Mouse (Mus musculus): ENCODE results near the gene Rin2. TPM values are rescaled to one million over a fixed set of nuclear protein-coding genes. Genes with fewer than 3 reads are reported as not detected.

The Rin2 gene
- polyA plus RNA-seq, 1 experiment = 12.0 TPM

- TF ChIP-seq CTCF (IDR thresholded peaks at IDR 0.05; ENCODE audit: borderline replicate concordance, extremely low read depth, insufficient read depth, insufficient read length) (no peak), POLR2A (IDR thresholded peaks at IDR 0.05; ENCODE audit: borderline replicate concordance, extremely low read depth, insufficient read depth, insufficient read length, poor library complexity, severe bottlenecking) (no peak)
- DNase-seq (ENCODE audit: low read depth) = no peak
Measured at GRCm38 (mm10) chr2:145873953-145874352, 198.9 kb downstream of the Rin2 start.

GRCm38 (mm10) chr2:145874879-145875482, 200.0 kb downstream of the Rin2 start:
- no peak for DNase-seq (ENCODE audit: low read depth)
- no peak for TF ChIP-seq POLR2A (IDR thresholded peaks at IDR 0.05; ENCODE audit: borderline replicate concordance, extremely low read depth, insufficient read depth, insufficient read length, poor library complexity, severe bottlenecking)

- DNase-seq (ENCODE audit: low read depth) = no peak
- TF ChIP-seq CTCF (IDR thresholded peaks at IDR 0.05; ENCODE audit: borderline replicate concordance, extremely low read depth, insufficient read depth, insufficient read length) = no peak
- TF ChIP-seq POLR2A (IDR thresholded peaks at IDR 0.05; ENCODE audit: borderline replicate concordance, extremely low read depth, insufficient read depth, insufficient read length, poor library complexity, severe bottlenecking) = no peak
Measured at GRCm38 (mm10) chr2:145877191-145877590, 202.2 kb downstream of the Rin2 start.

GRCm38 (mm10) chr2:145880887-145881747, 206.1 kb downstream of the Rin2 start:
- peak; percentile 34 for DNase-seq (ENCODE audit: low read depth)
- TF ChIP-seq POLR2A (IDR thresholded peaks at IDR 0.05; ENCODE audit: borderline replicate concordance, extremely low read depth, insufficient read depth, insufficient read length, poor library complexity, severe bottlenecking) (no peak), CTCF (IDR thresholded peaks at IDR 0.05; ENCODE audit: borderline replicate concordance, extremely low read depth, insufficient read depth, insufficient read length) (no peak)

- TF ChIP-seq POLR2A (IDR thresholded peaks at IDR 0.05; ENCODE audit: borderline replicate concordance, extremely low read depth, insufficient read depth, insufficient read length, poor library complexity, severe bottlenecking) = no peak
- TF ChIP-seq CTCF (IDR thresholded peaks at IDR 0.05; ENCODE audit: borderline replicate concordance, extremely low read depth, insufficient read depth, insufficient read length) = no peak
- no peak for DNase-seq (ENCODE audit: low read depth)
Measured at GRCm38 (mm10) chr2:145881932-145882331, 206.9 kb downstream of the Rin2 start.

GRCm38 (mm10) chr2:145882398-145882797, 207.4 kb downstream of the Rin2 start:
- peak; percentile 38 for DNase-seq (ENCODE audit: low read depth)
- TF ChIP-seq POLR2A (IDR thresholded peaks at IDR 0.05; ENCODE audit: borderline replicate concordance, extremely low read depth, insufficient read depth, insufficient read length, poor library complexity, severe bottlenecking) = no peak
- TF ChIP-seq CTCF (IDR thresholded peaks at IDR 0.05; ENCODE audit: borderline replicate concordance, extremely low read depth, insufficient read depth, insufficient read length) = peak; percentile 34; the same call in 1 of the 2 replicates

GRCm38 (mm10) chr2:145884036-145884912, 209.3 kb downstream of the Rin2 start:
- TF ChIP-seq CTCF (IDR thresholded peaks at IDR 0.05; ENCODE audit: borderline replicate concordance, extremely low read depth, insufficient read depth, insufficient read length) (no peak), POLR2A (IDR thresholded peaks at IDR 0.05; ENCODE audit: borderline replicate concordance, extremely low read depth, insufficient read depth, insufficient read length, poor library complexity, severe bottlenecking) (no peak)
- peak; percentile 45 for DNase-seq (ENCODE audit: low read depth)

GRCm38 (mm10) chr2:145884913-145885785, 210.1 kb downstream of the Rin2 start:
- no peak for TF ChIP-seq POLR2A (IDR thresholded peaks at IDR 0.05; ENCODE audit: borderline replicate concordance, extremely low read depth, insufficient read depth, insufficient read length, poor library complexity, severe bottlenecking)
- TF ChIP-seq CTCF (IDR thresholded peaks at IDR 0.05; ENCODE audit: borderline replicate concordance, extremely low read depth, insufficient read depth, insufficient read length) = no peak
- DNase-seq (ENCODE audit: low read depth) = no peak

- TF ChIP-seq CTCF (IDR thresholded peaks at IDR 0.05; ENCODE audit: borderline replicate concordance, extremely low read depth, insufficient read depth, insufficient read length) = peak; percentile 48; the same call in 1 of the 2 replicates
- no peak for TF ChIP-seq POLR2A (IDR thresholded peaks at IDR 0.05; ENCODE audit: borderline replicate concordance, extremely low read depth, insufficient read depth, insufficient read length, poor library complexity, severe bottlenecking)
- peak; percentile 35 for DNase-seq (ENCODE audit: low read depth)
Measured at GRCm38 (mm10) chr2:145887937-145888765, 213.1 kb downstream of the Rin2 start.
